In the genomic region with DNA sequence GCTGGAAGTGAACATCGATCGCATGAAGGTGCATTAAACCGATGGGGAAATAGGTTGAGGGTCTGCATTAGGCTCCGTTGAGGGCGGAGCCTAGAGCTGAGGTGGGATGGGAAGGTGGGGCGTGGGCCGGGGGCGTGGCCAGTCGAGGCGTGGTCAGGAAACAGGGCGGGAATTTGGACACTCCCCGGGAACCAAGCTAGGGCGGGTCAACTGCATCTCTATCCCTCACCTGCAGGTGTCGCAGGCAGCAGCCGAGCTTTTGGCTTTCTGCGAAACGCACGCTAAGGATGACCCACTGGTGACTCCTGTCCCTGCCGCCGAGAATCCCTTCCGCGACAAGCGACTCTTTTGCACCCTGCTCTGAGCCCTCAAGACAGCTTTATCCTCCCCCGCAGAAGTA, we compare ENCODE assay signal across 8 mouse cellular contexts. TPM values are rescaled to one million over a fixed set of nuclear protein-coding genes. Genes with fewer than 3 reads are reported as not detected.
DNase-seq lines count a peak whose midpoint lies in the region; ATAC-seq and TF ChIP-seq lines count a peak whose summit lies in the region.

No protein-coding gene starts in this region.

- no peaks in the 10 kb centered on the region for H3K79me2 ChIP-seq in C2C12 (ENCODE audit: control insufficient read depth, insufficient read depth)
- no peaks in the 10 kb centered on the region for H3K79me2 ChIP-seq in heart, adult 2 months (replicated peaks; ENCODE audit: control insufficient read depth, insufficient read depth, low read length)

- no peaks in the 10 kb centered on the region; the same call in 1 of the 2 replicates for H3K4me1 ChIP-seq in heart, adult 2 months (ENCODE audit: control insufficient read depth, insufficient read depth, low read length)
- H3K4me1 ChIP-seq in liver, embryonic 15.5 days (replicated peaks), result peaks cover 25% of the 10 kb centered on the region

- H3K79me3 ChIP-seq in C2C12 (ENCODE audit: low read depth), result no peaks in the 10 kb centered on the region

- intact Hi-C loops in heart, adult 2 months (cut with DNase I), result loop anchor here (1.0 to 5.0 kb wide), 2 partner anchors 18 to 148 kb away; no protein-coding TSS in a partner anchor

- TF ChIP-seq CTCF in C2C12 (IDR thresholded peaks at IDR 0.05; ENCODE audit: control insufficient read depth, insufficient read depth, insufficient read length), result peak; percentile 86
- peak; percentile 93 for TF ChIP-seq CTCF in heart, adult 2 months (IDR thresholded peaks at IDR 0.05)

- peak; percentile 66 for DNase-seq in adrenal gland, adult 8-10 months
- peak; percentile 87 for DNase-seq in embryo, embryonic 9.5 days (ENCODE audit: extremely low spot score)
- peak; percentile 80 to 84 for DNase-seq in heart, adult 2 months
- peak; percentile 59 for DNase-seq in kidney, adult 11 months
- peak; percentile 86 for DNase-seq in neural tube, embryonic 10.5 days (ENCODE audit: extremely low spot score, low spot score)
- DNase-seq in thymus, adult 18-20 months, result peak; percentile 46 to 56

- H3K27me3 ChIP-seq in C2C12 (ENCODE audit: control insufficient read depth, insufficient read depth, insufficient read length), result no peaks in the 10 kb centered on the region
- no peaks in the 10 kb centered on the region for H3K27me3 ChIP-seq in heart, adult 2 months (ENCODE audit: control insufficient read depth, insufficient read depth, low read length)
- peaks cover 63% of the 10 kb centered on the region for H3K27me3 ChIP-seq in liver, embryonic 15.5 days

- no peak overlapping the region for H3K9ac ChIP-seq in heart, adult 2 months (ENCODE audit: low read depth, low read length)
- no peak overlapping the region for H3K9ac ChIP-seq in liver, embryonic 15.5 days

- no peak overlapping the region for H3K4me3 ChIP-seq in C2C12 (ENCODE audit: insufficient read depth, poor library complexity, severe bottlenecking)
- H3K4me3 ChIP-seq in heart, adult 2 months, result no peak overlapping the region
- H3K4me3 ChIP-seq in liver, embryonic 15.5 days (replicated peaks), result no peak overlapping the region

- peak overlapping the region; percentile 48 for H3K4me2 ChIP-seq in liver, embryonic 15.5 days

- no peak for TF ChIP-seq EP300 in heart, adult 2 months (IDR thresholded peaks at IDR 0.05; ENCODE audit: insufficient read depth, low read depth, low read length)

- peak; percentile 18; the same call in 1 of the 2 replicates for ATAC-seq in liver, embryonic 15.5 days (ENCODE audit: insufficient read depth)

- H3K36me3 ChIP-seq in C2C12 (ENCODE audit: control insufficient read depth, insufficient read depth), result no peaks in the 10 kb centered on the region
- no peaks in the 10 kb centered on the region for H3K36me3 ChIP-seq in heart, adult 2 months (ENCODE audit: control insufficient read depth, insufficient read depth, low read length)
- H3K36me3 ChIP-seq in liver, embryonic 15.5 days (replicated peaks), result no peaks in the 10 kb centered on the region

- 2% methylated on average over 24 of the region's 24 CpGs for WGBS in heart, adult 2 months
- 1% methylated on average over 24 of the region's 24 CpGs for WGBS in liver, embryonic 15.5 days (ENCODE audit: insufficient replicate concordance)

- H3K9me3 ChIP-seq in liver, embryonic 15.5 days (replicated peaks), result no peaks in the 10 kb centered on the region

- no peak for TF ChIP-seq POLR2A in heart, adult 2 months (IDR thresholded peaks at IDR 0.05; ENCODE audit: insufficient read depth, low read depth, low read length)

- no peak overlapping the region for H3K27ac ChIP-seq in heart, adult 2 months
- H3K27ac ChIP-seq in liver, embryonic 15.5 days (replicated peaks), result no peak overlapping the region

- peak overlapping the region; percentile 15 for H3ac ChIP-seq in C2C12 (ENCODE audit: control insufficient read depth, insufficient read length, low read depth)

TF ChIP-seq in C2C12, 6 proteins besides CTCF, POLR2A, EP300 and RAD21:
- TF ChIP-seq MYOD1 (IDR thresholded peaks at IDR 0.05; ENCODE audit: control insufficient read depth, insufficient read length, low read depth) (no peak), USF1 (IDR thresholded peaks at IDR 0.05; ENCODE audit: low read depth) (no peak), MYOG (IDR thresholded peaks at IDR 0.05; ENCODE audit: control insufficient read depth, extremely low read depth, insufficient read length) (no peak), CEBPB (IDR thresholded peaks at IDR 0.05; ENCODE audit: low read depth) (no peak), FOSL1 (IDR thresholded peaks at IDR 0.05; ENCODE audit: insufficient read depth, low read length, poor library complexity, severe bottlenecking) (no peak), MAX (IDR thresholded peaks at IDR 0.05) (no peak)

RNA-seq across cellular contexts. Expression of a gene that starts 3.4 kb away (rescaled TPM):
- polyA plus RNA-seq in C2C12 (2012; fragmentation: generic; extraction: Trizol), result 2.6 TPM
- total RNA-seq in adrenal gland, adult 8-10 months (2022), result 1 to 10 TPM in 1 of 4 experiments, under 1 TPM in 1, not detected in 2; 1.00 to 1.0 TPM
- total RNA-seq in heart, adult 2 months (2021), result 1 to 10 TPM in 1 of 2 experiments, under 1 TPM in 1; 0.47 to 1.6 TPM
- 7.4 and 13.1 TPM in 2 replicates for polyA plus RNA-seq in heart, adult 2 months (2012; rRNA removed)
- polyA plus RNA-seq in liver, embryonic 15.5 days (2015; fragmentation: Nextera tagmentation; extraction: Ambion mirVana), result 0.13 TPM in 2 replicates

RNA-seq across cellular contexts. Expression of a gene that starts 11.3 kb away (rescaled TPM):
- polyA plus RNA-seq in C2C12 (2012; fragmentation: generic; extraction: Trizol), result 5.7 TPM
- total RNA-seq in adrenal gland, adult 8-10 months (2022), result 1 to 10 TPM; 2.4 to 3.3 (median 2.6) TPM
- 1 to 10 TPM; 1.9 to 2.9 TPM for total RNA-seq in heart, adult 2 months (2021)
- 5.2 and 7.4 TPM in 2 replicates for polyA plus RNA-seq in heart, adult 2 months (2012; rRNA removed)
- polyA plus RNA-seq in liver, embryonic 15.5 days (2015; fragmentation: Nextera tagmentation; extraction: Ambion mirVana), result 1.2 TPM in 2 replicates

RNA-seq across cellular contexts. Expression of a gene that starts 19.9 kb away (rescaled TPM):
- polyA plus RNA-seq in C2C12 (2012; fragmentation: generic; extraction: Trizol), result 5.3 TPM
- total RNA-seq in adrenal gland, adult 8-10 months (2022), result 1 to 10 TPM; 4.2 to 5.9 (median 4.6) TPM
- total RNA-seq in heart, adult 2 months (2021), result 10 to 100 TPM in 1 of 2 experiments, 1 to 10 TPM in 1; 8.6 to 12.1 TPM
- polyA plus RNA-seq in heart, adult 2 months (2012; rRNA removed), result 19.6 and 20.0 TPM in 2 replicates
- 0.14 and 0.17 TPM in 2 replicates for polyA plus RNA-seq in liver, embryonic 15.5 days (2015; fragmentation: Nextera tagmentation; extraction: Ambion mirVana)

RNA-seq across cellular contexts. Expression of a gene that starts 28.9 kb away (rescaled TPM):
- polyA plus RNA-seq in C2C12 (2012; fragmentation: generic; extraction: Trizol), result 365 TPM
- total RNA-seq in adrenal gland, adult 8-10 months (2022), result 100 to 1,000 TPM; 278 to 314 (median 294) TPM
- 100 to 1,000 TPM; 168 to 175 TPM for total RNA-seq in heart, adult 2 months (2021)
- polyA plus RNA-seq in heart, adult 2 months (2012; rRNA removed), result 163 and 206 TPM in 2 replicates
- 79.0 and 83.9 TPM in 2 replicates for polyA plus RNA-seq in liver, embryonic 15.5 days (2015; fragmentation: Nextera tagmentation; extraction: Ambion mirVana)

RNA-seq across cellular contexts. Expression of a gene that starts 49.5 kb away (rescaled TPM):
- polyA plus RNA-seq in C2C12 (2012; fragmentation: generic; extraction: Trizol), result 12.6 TPM
- total RNA-seq in adrenal gland, adult 8-10 months (2022), result 10 to 100 TPM; 35.2 to 71.0 (median 48.2) TPM
- 1 to 10 TPM; 3.8 to 4.1 TPM for total RNA-seq in heart, adult 2 months (2021)
- 3.5 and 4.4 TPM in 2 replicates for polyA plus RNA-seq in heart, adult 2 months (2012; rRNA removed)
- polyA plus RNA-seq in liver, embryonic 15.5 days (2015; fragmentation: Nextera tagmentation; extraction: Ambion mirVana), result 0.44 and 0.60 TPM in 2 replicates
